Mouse (Mus musculus): ENCODE measurements around the gene Itpk1. TPM values are rescaled to one million over a fixed set of nuclear protein-coding genes. Genes with fewer than 3 reads are reported as not detected.

The Itpk1 gene
- total and polyA plus RNA-seq, 2 experiments from 2014 or later: 35.7 to 69.0 TPM

DNA sequence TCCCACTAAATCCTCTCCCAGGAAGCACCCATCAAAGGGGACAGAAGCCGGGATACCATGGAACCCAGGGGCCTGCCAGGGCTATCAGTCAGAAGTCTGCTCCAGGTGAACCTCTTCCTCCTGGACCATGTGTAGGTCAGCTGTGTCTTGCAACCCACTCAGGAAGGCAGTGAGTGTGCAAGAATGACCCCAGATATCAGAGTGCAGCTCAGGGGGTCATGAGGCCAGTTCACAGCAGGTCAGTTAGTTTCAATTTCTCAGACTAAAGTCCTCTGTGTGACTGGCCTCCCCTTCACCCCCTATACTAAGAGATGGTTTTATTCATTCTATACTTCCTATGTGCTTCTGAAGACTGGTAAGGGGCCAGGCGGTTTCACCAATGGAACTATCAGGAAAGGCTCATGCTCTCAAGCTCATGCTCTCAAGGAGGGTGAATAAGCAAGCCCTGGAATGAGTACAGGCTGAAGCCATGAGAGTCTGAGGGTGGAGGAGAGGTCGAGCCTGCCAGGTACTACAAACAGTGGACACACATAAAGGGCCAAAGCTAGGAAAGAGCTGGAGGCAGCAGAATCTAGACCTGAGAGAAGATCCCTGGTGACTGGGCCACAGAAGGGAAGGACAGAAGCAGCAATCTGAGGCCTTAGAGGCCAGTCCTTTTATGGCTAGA is 19.9 kb downstream of the Itpk1 start:
- no peak overlapping the region for H3K4me2 ChIP-seq (ENCODE audit: low read depth, low read length)
- no peaks in the 10 kb centered on the region for H3K9me3 ChIP-seq (ENCODE audit: low read length)
- no peak for TF ChIP-seq CTCF (IDR thresholded peaks at IDR 0.05; ENCODE audit: low read depth)
- ATAC-seq (no peak), DNase-seq (ENCODE audit: low spot score) (no peak)
- WGBS: 71% methylated on average over 3 of the region's 3 CpGs
- peak overlapping the region; percentile 60 for H3K27ac ChIP-seq
- H3K27me3 ChIP-seq (ENCODE audit: insufficient read depth, low read length): no peaks in the 10 kb centered on the region
- no peak overlapping the region for H3K4me3 ChIP-seq (ENCODE audit: low read length)
- no peak overlapping the region for H3K9ac ChIP-seq (replicated peaks; ENCODE audit: low read length)
- H3K4me1 ChIP-seq (ENCODE audit: insufficient read depth, low read length): peaks cover 24% of the 10 kb centered on the region
- H3K36me3 ChIP-seq (ENCODE audit: insufficient read depth, low read length): no peaks in the 10 kb centered on the region

DNA sequence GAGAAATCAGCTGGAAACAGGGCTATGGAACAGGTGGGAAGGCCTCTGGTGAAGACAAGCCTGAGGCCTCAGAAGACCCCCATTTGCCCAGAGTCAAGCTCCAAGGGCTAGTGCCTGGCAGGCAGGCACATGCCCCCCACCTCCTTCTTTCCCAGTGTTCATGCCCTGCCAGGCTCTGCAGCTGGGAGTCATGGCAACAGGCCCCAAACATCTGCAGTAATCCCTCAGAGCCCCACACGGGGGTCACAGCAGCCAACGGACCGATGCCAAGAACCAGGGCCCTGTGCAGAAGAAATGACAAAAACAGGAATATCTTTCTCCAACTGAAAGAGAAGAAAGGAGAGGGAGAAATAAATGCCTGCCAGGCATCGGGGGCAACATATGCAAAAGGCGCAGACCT is 20.8 kb downstream of the Itpk1 start:
- WGBS: 31% methylated on average over 5 of the region's 5 CpGs
- Histone ChIP-seq H3K36me3 (ENCODE audit: insufficient read depth, low read length) (no peaks in the 10 kb centered on the region), H3K4me3 (ENCODE audit: low read length) (no peak overlapping the region), H3K27ac (0 out of 2 replicates have a peak overlapping the region, but pooled peaks have one; percentile 3), H3K4me2 (ENCODE audit: low read depth, low read length) (no peak overlapping the region), H3K9ac (replicated peaks; ENCODE audit: low read length) (no peak overlapping the region), H3K4me1 (ENCODE audit: insufficient read depth, low read length) (peaks cover 30% of the 10 kb centered on the region), H3K27me3 (ENCODE audit: insufficient read depth, low read length) (no peaks in the 10 kb centered on the region), H3K9me3 (ENCODE audit: low read length) (no peaks in the 10 kb centered on the region)
- TF ChIP-seq CTCF (IDR thresholded peaks at IDR 0.05; ENCODE audit: low read depth): peak; percentile 25; the same call in 1 of the 2 replicates
- DNase-seq (ENCODE audit: low spot score) (peak; percentile 56), ATAC-seq (0 out of 2 replicates have a peak, but pooled peaks have one; percentile 52)

DNA sequence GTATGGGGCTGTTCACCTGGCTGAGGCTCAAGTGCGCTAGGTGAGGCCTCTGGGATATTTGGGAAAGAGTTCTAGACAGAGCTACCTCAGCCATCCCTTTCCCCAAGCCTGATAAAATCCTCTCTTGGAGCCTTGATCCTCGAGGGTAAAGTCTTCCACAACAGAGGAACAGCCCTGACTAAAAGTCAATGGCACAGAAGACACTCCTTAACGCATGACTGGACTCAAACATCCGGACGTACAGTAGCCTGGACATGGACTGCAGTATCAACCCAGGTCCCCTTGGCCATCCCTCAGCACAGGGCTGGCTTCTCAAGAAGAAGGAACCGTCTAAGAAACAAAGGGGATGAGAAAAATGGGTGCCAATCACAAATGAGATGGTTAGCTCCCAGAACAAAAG is 21.3 kb downstream of the Itpk1 start:
- peaks cover 35% of the 10 kb centered on the region for H3K4me1 ChIP-seq (ENCODE audit: insufficient read depth, low read length)

DNA sequence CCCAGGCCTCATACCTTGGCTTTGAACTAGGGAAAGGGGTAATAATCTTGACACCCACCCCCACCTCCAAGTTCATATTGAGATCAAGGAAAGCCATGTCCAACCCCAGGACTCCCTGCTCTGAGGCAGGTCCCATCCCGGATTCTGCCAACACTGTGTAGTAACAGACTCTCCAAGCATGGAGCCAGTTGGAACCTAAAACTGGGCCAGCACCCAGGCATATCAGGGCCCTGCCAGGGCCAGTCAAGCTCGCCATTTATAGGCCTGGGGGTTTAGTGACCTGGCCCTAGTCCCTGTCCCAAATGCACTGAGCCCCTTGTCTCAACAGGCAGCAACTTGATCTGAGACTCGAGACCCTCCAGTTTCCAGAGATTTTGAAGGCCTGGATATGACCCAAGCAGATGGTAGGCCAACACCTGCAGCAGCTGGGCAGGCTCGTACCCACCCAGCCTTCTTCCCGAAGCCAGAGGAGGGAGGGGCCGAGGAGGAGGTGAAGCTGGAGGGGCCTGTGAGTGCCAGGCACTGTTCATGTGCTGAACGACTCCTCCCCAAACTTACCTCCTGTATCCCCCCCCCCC is 21.9 kb downstream of the Itpk1 start:
- DNase-seq (ENCODE audit: low spot score): no peak
- no peak for TF ChIP-seq CTCF (IDR thresholded peaks at IDR 0.05; ENCODE audit: low read depth)
- no peak overlapping the region for H3K9ac ChIP-seq (replicated peaks; ENCODE audit: low read length)
- H3K4me3 ChIP-seq (ENCODE audit: low read length): no peak overlapping the region
- H3K4me2 ChIP-seq (ENCODE audit: low read depth, low read length): no peak overlapping the region
- H3K27ac ChIP-seq: no peak overlapping the region
- 75% methylated on average over 7 of the region's 7 CpGs for WGBS
- no peaks in the 10 kb centered on the region for H3K9me3 ChIP-seq (ENCODE audit: low read length)
- H3K27me3 ChIP-seq (ENCODE audit: insufficient read depth, low read length): no peaks in the 10 kb centered on the region
- H3K4me1 ChIP-seq (ENCODE audit: insufficient read depth, low read length): peaks cover 35% of the 10 kb centered on the region
- no peaks in the 10 kb centered on the region for H3K36me3 ChIP-seq (ENCODE audit: insufficient read depth, low read length)
- no peak for ATAC-seq

More for the DNA sequence above, 21.3 kb downstream of the Itpk1 start:
- H3K4me3 ChIP-seq (ENCODE audit: low read length): no peak overlapping the region
- 0 out of 2 replicates have a peak overlapping the region, but pooled peaks have one; percentile 3 for H3K27ac ChIP-seq
- no peaks in the 10 kb centered on the region for H3K36me3 ChIP-seq (ENCODE audit: insufficient read depth, low read length)
- no peak for DNase-seq (ENCODE audit: low spot score)
- 51% methylated on average over 6 of the region's 6 CpGs for WGBS
- H3K9ac ChIP-seq (replicated peaks; ENCODE audit: low read length): no peak overlapping the region
- H3K9me3 ChIP-seq (ENCODE audit: low read length): no peaks in the 10 kb centered on the region
- H3K4me2 ChIP-seq (ENCODE audit: low read depth, low read length): no peak overlapping the region
- H3K27me3 ChIP-seq (ENCODE audit: insufficient read depth, low read length): no peaks in the 10 kb centered on the region
- no peak for ATAC-seq
- TF ChIP-seq CTCF (IDR thresholded peaks at IDR 0.05; ENCODE audit: low read depth): no peak

DNA sequence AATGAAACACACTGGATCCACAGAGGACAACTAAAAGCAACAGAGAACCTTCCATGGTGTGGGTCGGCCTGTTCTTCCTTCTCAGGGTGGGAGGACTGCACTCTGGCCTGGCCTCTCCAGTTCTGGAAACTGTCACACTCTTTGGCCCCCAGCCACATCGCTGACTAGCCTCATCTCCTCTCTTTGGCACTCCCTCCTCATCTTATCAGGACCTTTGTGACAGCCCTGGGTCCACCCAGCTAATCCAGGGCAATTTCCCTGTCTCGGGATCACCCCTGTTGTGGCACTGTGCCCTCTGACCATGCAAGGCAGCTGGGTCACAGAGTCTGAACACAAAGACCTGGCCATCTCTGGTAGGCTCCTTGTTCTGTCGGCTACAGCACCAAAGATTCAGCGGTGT is 22.6 kb downstream of the Itpk1 start:
- no peaks in the 10 kb centered on the region for H3K36me3 ChIP-seq (ENCODE audit: insufficient read depth, low read length)
- WGBS: 79% methylated on average over 5 of the region's 5 CpGs
- no peak for TF ChIP-seq CTCF (IDR thresholded peaks at IDR 0.05; ENCODE audit: low read depth)
- DNase-seq (ENCODE audit: low spot score) (no peak), ATAC-seq (no peak)
- no peak overlapping the region for H3K4me3 ChIP-seq (ENCODE audit: low read length)
- no peak overlapping the region for H3K9ac ChIP-seq (replicated peaks; ENCODE audit: low read length)
- no peaks in the 10 kb centered on the region for H3K9me3 ChIP-seq (ENCODE audit: low read length)
- no peaks in the 10 kb centered on the region for H3K27me3 ChIP-seq (ENCODE audit: insufficient read depth, low read length)
- H3K4me2 ChIP-seq (ENCODE audit: low read depth, low read length): no peak overlapping the region
- H3K27ac ChIP-seq: no peak overlapping the region
- H3K4me1 ChIP-seq (ENCODE audit: insufficient read depth, low read length): peaks cover 35% of the 10 kb centered on the region

DNA sequence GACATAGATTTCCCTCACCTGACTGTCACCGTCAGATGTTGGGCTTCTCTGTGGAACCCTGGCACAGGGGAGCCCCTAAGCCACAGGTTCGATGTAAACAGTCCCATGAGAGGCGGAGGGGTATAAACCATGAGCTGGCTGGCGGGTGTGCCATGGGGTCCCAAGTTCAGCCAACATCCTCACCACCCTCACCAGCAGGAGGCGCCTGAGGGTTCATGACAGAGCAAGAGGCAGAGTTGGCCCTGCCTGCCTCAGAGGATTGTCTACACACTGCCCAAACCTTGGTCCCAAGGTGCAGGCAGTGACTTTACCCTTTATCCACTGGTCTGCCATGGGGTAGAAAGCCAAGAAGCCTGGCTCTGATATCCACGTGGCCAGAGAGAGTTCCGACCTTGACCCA is 23.1 kb downstream of the Itpk1 start:
- Histone ChIP-seq H3K9ac (replicated peaks; ENCODE audit: low read length) (no peak overlapping the region), H3K36me3 (ENCODE audit: insufficient read depth, low read length) (no peaks in the 10 kb centered on the region), H3K4me1 (ENCODE audit: insufficient read depth, low read length) (peaks cover 35% of the 10 kb centered on the region), H3K4me2 (ENCODE audit: low read depth, low read length) (no peak overlapping the region), H3K27me3 (ENCODE audit: insufficient read depth, low read length) (no peaks in the 10 kb centered on the region), H3K9me3 (ENCODE audit: low read length) (no peaks in the 10 kb centered on the region), H3K27ac (no peak overlapping the region), H3K4me3 (ENCODE audit: low read length) (no peak overlapping the region)
- ATAC-seq: no peak
- WGBS: 78% methylated on average over 7 of the region's 7 CpGs
- TF ChIP-seq CTCF (IDR thresholded peaks at IDR 0.05; ENCODE audit: low read depth): peak; percentile 29
- no peak for DNase-seq (ENCODE audit: low spot score)

DNA sequence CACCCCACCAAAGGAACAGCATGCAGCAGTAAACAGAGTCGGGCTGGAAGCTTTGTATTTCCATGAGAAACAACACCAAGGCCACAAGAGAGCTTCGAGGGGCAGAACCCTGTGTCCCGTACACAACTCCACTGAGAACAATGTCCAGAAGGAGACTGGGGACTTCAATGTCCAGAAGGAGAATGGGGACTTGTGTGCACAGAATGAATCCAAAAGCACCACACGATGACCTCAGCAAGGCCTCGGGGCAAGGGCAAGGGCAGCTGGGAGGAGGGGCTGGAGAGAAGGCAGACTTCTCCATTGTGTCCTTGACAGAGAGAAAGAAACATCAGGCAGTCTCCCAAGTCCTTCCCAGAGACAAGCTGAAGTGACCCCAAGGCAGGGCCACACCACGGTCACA is 25.9 kb downstream of the Itpk1 start:
- Histone ChIP-seq H3K36me3 (ENCODE audit: insufficient read depth, low read length) (no peaks in the 10 kb centered on the region), H3K9ac (replicated peaks; ENCODE audit: low read length) (no peak overlapping the region), H3K4me1 (ENCODE audit: insufficient read depth, low read length) (peaks cover 17% of the 10 kb centered on the region), H3K4me3 (ENCODE audit: low read length) (no peak overlapping the region), H3K27ac (no peak overlapping the region), H3K4me2 (ENCODE audit: low read depth, low read length) (no peak overlapping the region), H3K9me3 (ENCODE audit: low read length) (no peaks in the 10 kb centered on the region), H3K27me3 (ENCODE audit: insufficient read depth, low read length) (no peaks in the 10 kb centered on the region)
- DNase-seq (ENCODE audit: low spot score) (no peak), ATAC-seq (no peak)
- 31% methylated on average over 6 of the region's 6 CpGs for WGBS
- no peak for TF ChIP-seq CTCF (IDR thresholded peaks at IDR 0.05; ENCODE audit: low read depth)

All from hindbrain, postnatal 0 days (tissue).